8 mouse cellular contexts compared by ENCODE assay signal in the genomic region with DNA sequence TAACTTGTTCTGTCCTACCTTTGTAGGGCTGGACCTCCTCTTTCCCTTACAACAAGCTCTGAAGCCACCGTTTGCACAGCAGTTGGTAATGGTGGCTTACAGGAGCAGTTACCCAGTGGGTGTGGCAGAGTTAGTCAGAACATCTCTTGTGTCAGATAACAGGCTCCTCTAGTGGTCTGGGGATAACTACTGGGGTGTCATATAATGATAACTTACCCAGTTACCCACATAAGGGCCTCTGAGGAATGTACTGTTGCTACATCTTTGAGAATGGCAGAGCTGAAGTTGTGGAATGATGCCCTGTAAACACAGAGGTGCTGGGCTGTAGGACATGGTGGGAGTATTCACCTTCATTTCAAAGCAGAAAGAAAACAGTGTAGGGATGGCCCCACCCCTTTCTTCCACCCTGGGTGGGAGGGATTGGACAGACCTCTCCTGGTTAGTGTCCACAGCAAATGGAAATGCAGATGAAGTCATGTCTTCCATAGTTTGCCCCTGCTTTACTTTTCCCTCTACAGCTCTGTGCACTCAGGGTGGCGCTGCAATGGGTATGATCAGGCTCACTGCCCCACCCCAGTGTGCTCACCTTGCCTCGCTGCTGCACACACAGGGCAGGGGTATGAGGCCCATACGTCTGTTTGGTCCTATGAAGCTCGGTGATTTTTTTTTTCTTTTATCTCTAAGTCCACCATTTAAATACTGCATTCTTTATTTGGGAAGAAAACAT. TPM values are rescaled to one million over a fixed set of nuclear protein-coding genes. Genes with fewer than 3 reads are reported as not detected.
DNase-seq lines count a peak whose midpoint lies in the region; ATAC-seq and TF ChIP-seq lines count a peak whose summit lies in the region.

No protein-coding gene starts in this region.

- no peaks in the 10 kb centered on the region for H3K9me3 ChIP-seq in liver, embryonic 11.5 days (ENCODE audit: control insufficient read depth, low read length)

- 17% methylated on average over 5 of the region's 5 CpGs for WGBS in cerebellum, adult 2 months
- WGBS in liver, embryonic 11.5 days, result 7% methylated on average over 5 of the region's 5 CpGs

- peaks cover 12% of the 10 kb centered on the region for H3K36me3 ChIP-seq in liver, embryonic 11.5 days (ENCODE audit: control insufficient read depth, insufficient read depth, low read length)

- peak; percentile 82 for ATAC-seq in liver, embryonic 11.5 days (replicated peaks; ENCODE audit: low FRiP score)

- peak overlapping the region; percentile 57 for H3K4me3 ChIP-seq in cerebellum, adult 2 months (replicated peaks; ENCODE audit: insufficient read depth, low read depth, low read length)
- H3K4me3 ChIP-seq in liver, embryonic 11.5 days (ENCODE audit: low read depth, low read length), result peak overlapping the region; percentile 34

- no peak for TF ChIP-seq POLR2A in cerebellum, adult 2 months (IDR thresholded peaks at IDR 0.05; ENCODE audit: borderline replicate concordance, insufficient read depth, low read length)

- DNase-seq in cerebellum, adult 2 months, result no peak
- no peak for DNase-seq in cerebellum, postnatal 4 days (ENCODE audit: low spot score in 2 of 2)
- peak; percentile 19 for DNase-seq in lung, postnatal 10 days
- no peak for DNase-seq in lung, postnatal 4 days
- DNase-seq in liver, embryonic 11.5 days (ENCODE audit: low spot score), result peak; percentile 61
- DNase-seq in right cerebral cortex, adult 2 months (ENCODE audit: low spot score in 2 of 2), result no peak
- DNase-seq in spleen, adult 12 weeks (ENCODE audit: low spot score), result no peak
- no peak for DNase-seq in frontal cortex, adult 2 months (ENCODE audit: extremely low spot score in 1 of 2, low spot score in 1 of 2)

- H3K4me2 ChIP-seq in liver, embryonic 11.5 days, result peak overlapping the region; percentile 71

- peak overlapping the region; percentile 59 for H3K9ac ChIP-seq in liver, embryonic 11.5 days (ENCODE audit: low read depth, low read length)

- H3K4me1 ChIP-seq in cerebellum, adult 2 months (ENCODE audit: control insufficient read depth, insufficient read depth, low read length), result peaks cover 14% of the 10 kb centered on the region
- peaks cover 30% of the 10 kb centered on the region for H3K4me1 ChIP-seq in liver, embryonic 11.5 days (replicated peaks; ENCODE audit: control insufficient read depth, insufficient read depth, low read length)

- TF ChIP-seq CTCF in cerebellum, adult 2 months (IDR thresholded peaks at IDR 0.05; ENCODE audit: borderline replicate concordance, insufficient read depth, low read depth, low read length), result 0 out of 2 replicates have a peak, but pooled peaks have one; percentile 11

- H3K27me3 ChIP-seq in cerebellum, adult 2 months (ENCODE audit: control insufficient read depth, insufficient read depth, low read length), result no peaks in the 10 kb centered on the region
- no peaks in the 10 kb centered on the region for H3K27me3 ChIP-seq in liver, embryonic 11.5 days (replicated peaks; ENCODE audit: control insufficient read depth, insufficient read depth, low read length)

- peak overlapping the region; percentile 62 for H3K27ac ChIP-seq in cerebellum, adult 2 months (ENCODE audit: insufficient read depth, low read length)
- peak overlapping the region; percentile 93 for H3K27ac ChIP-seq in liver, embryonic 11.5 days (ENCODE audit: low read depth, low read length)

RNA-seq across cellular contexts. Expression of a gene that starts 1.6 kb away (rescaled TPM):
- 1.7 and 1.9 TPM in 2 replicates for polyA plus RNA-seq in cerebellum, adult 2 months (2012; rRNA removed)
- polyA plus RNA-seq in liver, embryonic 11.5 days (2014; fragmentation: Nextera tagmentation; extraction: Ambion mirVana), result 11.6 and 14.4 TPM in 2 replicates
- polyA plus RNA-seq in frontal cortex, adult 2 months (2012; rRNA removed), result 1.4 and 1.7 TPM in 2 replicates

RNA-seq across cellular contexts. Expression of a gene that starts 7.5 kb away (rescaled TPM):
- polyA plus RNA-seq in cerebellum, adult 2 months (2012; rRNA removed), result 89.1 and 91.8 TPM in 2 replicates
- polyA plus RNA-seq in liver, embryonic 11.5 days (2014; fragmentation: Nextera tagmentation; extraction: Ambion mirVana), result 5.8 and 8.8 TPM in 2 replicates
- polyA plus RNA-seq in frontal cortex, adult 2 months (2012; rRNA removed), result 52.4 and 59.1 TPM in 2 replicates

RNA-seq across cellular contexts. Expression of a gene that starts 15.2 kb away (rescaled TPM):
- 30.6 and 35.8 TPM in 2 replicates for polyA plus RNA-seq in cerebellum, adult 2 months (2012; rRNA removed)
- 21.3 and 22.1 TPM in 2 replicates for polyA plus RNA-seq in liver, embryonic 11.5 days (2014; fragmentation: Nextera tagmentation; extraction: Ambion mirVana)
- polyA plus RNA-seq in frontal cortex, adult 2 months (2012; rRNA removed), result 38.9 and 42.3 TPM in 2 replicates

RNA-seq across cellular contexts. Expression of a gene that starts 16.8 kb away (rescaled TPM):
- polyA plus RNA-seq in cerebellum, adult 2 months (2012; rRNA removed), result 29.0 and 37.8 TPM in 2 replicates
- 9.8 and 10.1 TPM in 2 replicates for polyA plus RNA-seq in liver, embryonic 11.5 days (2014; fragmentation: Nextera tagmentation; extraction: Ambion mirVana)
- 29.2 and 29.7 TPM in 2 replicates for polyA plus RNA-seq in frontal cortex, adult 2 months (2012; rRNA removed)

RNA-seq across cellular contexts. Expression of a gene that starts 47.4 kb away (rescaled TPM):
- 50.8 and 52.4 TPM in 2 replicates for polyA plus RNA-seq in cerebellum, adult 2 months (2012; rRNA removed)
- polyA plus RNA-seq in liver, embryonic 11.5 days (2014; fragmentation: Nextera tagmentation; extraction: Ambion mirVana), result 24.7 and 30.4 TPM in 2 replicates
- polyA plus RNA-seq in frontal cortex, adult 2 months (2012; rRNA removed), result 63.1 and 66.6 TPM in 2 replicates

Comparison
In these comparisons a context has a peak if more than half of its experiments do, and no peak if none do; other contexts are left out.
1. DNase-seq: peak in lung, postnatal 10 days (single experiment) and liver, embryonic 11.5 days (single experiment); none in cerebellum, adult 2 months (0 of 2), cerebellum, postnatal 4 days (0 of 2), lung, postnatal 4 days (0 of 2), right cerebral cortex, adult 2 months (0 of 2), spleen, adult 12 weeks (single experiment) and frontal cortex, adult 2 months (0 of 2).